Mouse (Mus musculus) layer of hippocampus, postnatal 10 days (tissue): ENCODE results near the gene Tas2r144. TPM values are rescaled to one million over a fixed set of nuclear protein-coding genes. Genes with fewer than 3 reads are reported as not detected.

Source experiments
- DNase-seq, 2 experiments: peaks; one replicate each; pipeline ENCODE4 v3.0.0; 2021; ENCODE audit warnings: low spot score in 2 of 2
- long read RNA-seq: library from polyadenylated mRNA; stranded (forward); transcript quantifications from one replicate; pipeline ENCODE4 v2.0.0, GENCODE M21; 2023
- total RNA-seq, 2 experiments: library from RNA; stranded (reverse); gene quantifications; 2 replicates each; pipeline ENCODE4 v1.2.3; 2021

The Tas2r144 gene
- total RNA-seq: not detected
- long read RNA-seq: 0 reads

- DNase-seq: no peak
These were observed at the start of gene Tas2r144 for GRCm38 (mm10) chr6:42215028-42215427. Tas2r144 (plus strand) TSS chr6:42215328.

DNA sequence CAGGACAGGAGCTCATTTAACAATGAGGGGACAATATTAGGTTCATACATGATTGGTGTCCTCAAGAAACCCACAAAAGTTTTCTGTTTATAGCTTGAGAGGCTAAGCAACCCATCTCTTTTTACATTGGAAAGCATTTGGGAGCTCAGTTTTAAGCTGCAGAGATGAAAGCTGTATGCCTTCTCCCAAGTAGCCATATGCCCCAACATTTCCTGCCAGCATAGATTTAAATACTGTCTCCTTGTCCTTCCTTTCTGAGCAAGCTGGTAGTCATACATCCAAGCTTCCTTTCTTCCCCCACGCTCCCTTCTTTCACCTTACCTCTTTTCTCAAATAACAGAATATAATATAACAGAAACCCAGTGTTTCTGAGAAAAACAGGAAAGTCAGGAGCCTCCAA lies 32.7 kb upstream of the Tas2r144 start:
- DNase-seq: no peak

DNA sequence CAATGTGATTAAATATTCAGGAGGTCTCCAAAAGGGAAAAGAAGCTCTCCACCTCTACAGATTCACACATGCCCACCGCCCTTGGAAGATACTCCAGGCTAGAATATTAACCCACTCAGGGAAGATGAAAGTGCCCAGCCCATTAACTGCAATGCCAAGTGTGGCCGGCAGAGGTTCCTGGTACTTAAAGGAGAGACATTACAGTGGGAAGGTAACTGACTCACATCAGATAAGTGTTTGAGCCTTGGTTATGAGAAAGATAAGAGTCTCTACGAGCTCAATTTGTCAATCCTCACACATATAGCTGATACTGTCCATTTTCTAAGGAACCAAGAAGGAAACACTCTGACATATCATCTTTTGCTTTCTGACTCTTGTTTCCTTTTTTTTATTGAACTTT lies 28.9 kb upstream of the Tas2r144 start:
- DNase-seq: no peak

DNA sequence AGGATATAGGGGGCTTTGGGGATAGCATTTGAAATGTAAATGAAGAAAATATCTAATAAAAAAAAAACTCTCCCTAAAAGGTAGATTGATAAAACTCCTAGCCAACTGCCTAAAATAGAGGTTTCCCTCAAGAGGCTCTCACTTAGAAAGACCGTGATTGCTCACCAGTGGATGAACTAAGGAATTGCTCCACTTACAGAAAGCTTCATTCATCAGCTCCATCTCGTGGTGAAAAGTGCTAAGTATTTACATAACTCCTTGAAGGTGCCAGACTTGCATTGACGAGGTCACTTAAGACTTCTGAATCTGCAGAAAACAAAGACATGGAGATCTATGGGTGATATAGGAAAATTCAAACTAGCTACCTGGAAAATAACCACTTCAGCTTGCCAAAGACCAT lies 17.4 kb upstream of the Tas2r144 start:
- no peak for DNase-seq

DNA sequence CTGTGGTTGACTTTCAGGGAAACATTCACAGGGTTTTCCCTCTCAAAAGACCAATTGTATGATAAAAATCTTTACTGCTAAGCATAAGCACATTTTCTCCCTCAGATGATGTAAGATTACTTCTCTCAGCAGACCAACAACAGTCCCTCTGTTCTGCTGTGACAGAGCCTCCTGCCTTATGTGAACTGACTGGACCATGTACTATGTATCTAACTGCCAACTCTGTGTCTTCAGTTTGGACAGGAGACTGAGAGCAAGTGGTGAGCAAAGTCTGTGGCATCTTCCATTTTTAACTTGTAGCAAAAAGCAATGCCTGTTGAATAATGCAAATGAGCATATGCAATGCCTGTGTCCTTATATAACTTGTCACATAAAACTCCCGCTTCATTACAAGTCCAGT lies 15.6 kb upstream of the Tas2r144 start:
- no peak for DNase-seq

DNA sequence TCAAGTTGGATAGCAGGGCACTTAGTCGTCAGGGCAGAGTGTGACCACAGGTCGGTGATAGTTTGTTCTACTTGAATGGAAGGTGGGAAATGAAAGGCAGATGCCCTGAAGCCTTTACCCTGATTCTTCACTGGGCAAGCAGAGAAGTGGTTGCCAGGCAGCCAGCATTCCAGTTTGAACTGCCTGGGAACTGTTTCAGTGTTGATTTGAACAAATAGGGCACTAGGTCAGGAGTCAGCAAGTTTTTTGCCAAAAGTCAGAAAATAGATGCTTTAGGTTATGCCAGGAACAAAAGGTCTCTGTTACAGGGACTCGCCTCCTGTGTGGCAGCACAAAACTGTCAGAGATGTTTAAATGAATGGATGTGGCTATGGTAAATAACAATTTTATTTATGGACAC lies 7.2 kb downstream of the Tas2r144 start:
- no peak for DNase-seq

GRCm38 (mm10) chr6:42225046-42225445 lies 9.9 kb downstream of the Tas2r144 start:
- DNase-seq: no peak

DNA sequence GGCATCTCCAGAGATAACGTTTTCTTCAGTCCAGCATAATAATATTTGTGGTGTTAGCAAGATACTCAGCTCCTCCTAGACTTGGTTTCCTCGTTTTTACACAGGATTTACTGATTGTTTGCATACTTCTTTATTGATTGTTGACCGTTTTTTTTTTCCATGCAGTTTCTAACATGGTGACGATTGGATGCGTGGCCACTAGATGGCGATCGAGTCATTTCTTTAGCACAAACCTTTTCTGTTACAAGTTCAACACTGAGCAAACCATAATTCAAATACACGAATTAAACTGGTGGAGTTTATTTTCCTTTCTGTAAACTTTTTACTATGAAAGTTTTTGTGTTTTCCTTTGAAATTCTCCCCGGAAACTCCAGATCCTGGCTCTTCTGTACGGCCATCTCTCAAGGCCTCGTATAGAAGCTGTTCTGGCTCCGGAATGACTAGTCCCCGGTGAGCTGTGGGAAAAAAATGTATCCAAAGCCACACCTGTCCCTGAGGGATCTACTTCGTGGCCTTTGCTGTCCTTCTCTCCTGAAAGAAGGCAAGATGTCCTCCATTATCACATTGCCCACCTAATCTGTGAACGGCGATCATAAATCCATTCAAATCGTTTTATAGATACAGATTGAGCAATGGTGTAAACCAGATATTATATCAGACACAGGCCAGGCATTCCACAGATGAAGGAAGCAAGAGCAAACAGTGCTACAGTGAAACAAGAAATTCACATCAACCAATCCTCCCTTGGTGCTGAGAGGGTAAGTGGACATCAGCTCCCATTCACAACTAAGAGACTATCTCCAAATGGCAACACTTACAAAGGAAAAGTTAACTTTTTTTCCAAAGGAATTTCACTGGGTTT lies 12.3 kb downstream of the Tas2r144 start:
- peak; percentile 77 for DNase-seq

- no peak for DNase-seq
These were observed 14.5 kb downstream of the Tas2r144 start for GRCm38 (mm10) chr6:42229610-42230009.

DNA sequence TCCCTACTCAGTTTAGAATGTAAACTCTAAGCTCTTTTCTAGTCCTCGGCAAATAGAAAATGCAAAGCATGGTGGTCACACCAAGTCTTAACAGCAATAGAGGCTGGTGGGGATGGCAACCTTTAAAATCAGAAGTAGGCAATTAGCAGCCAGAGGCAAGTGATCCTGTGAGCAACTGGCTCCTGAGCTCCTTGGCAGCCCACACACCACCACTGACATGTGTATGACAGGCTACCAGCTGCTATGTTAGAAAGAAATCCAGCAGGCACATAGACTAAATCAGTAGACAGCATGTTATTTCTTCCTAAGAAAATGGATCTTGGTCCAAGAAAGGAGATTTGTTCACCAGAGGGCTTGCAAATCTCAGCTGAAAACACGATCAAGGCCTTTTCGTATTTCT lies 16.1 kb downstream of the Tas2r144 start:
- DNase-seq: no peak

GRCm38 (mm10) chr6:42237276-42237805 lies 22.2 kb downstream of the Tas2r144 start:
- DNase-seq: no peak

DNA sequence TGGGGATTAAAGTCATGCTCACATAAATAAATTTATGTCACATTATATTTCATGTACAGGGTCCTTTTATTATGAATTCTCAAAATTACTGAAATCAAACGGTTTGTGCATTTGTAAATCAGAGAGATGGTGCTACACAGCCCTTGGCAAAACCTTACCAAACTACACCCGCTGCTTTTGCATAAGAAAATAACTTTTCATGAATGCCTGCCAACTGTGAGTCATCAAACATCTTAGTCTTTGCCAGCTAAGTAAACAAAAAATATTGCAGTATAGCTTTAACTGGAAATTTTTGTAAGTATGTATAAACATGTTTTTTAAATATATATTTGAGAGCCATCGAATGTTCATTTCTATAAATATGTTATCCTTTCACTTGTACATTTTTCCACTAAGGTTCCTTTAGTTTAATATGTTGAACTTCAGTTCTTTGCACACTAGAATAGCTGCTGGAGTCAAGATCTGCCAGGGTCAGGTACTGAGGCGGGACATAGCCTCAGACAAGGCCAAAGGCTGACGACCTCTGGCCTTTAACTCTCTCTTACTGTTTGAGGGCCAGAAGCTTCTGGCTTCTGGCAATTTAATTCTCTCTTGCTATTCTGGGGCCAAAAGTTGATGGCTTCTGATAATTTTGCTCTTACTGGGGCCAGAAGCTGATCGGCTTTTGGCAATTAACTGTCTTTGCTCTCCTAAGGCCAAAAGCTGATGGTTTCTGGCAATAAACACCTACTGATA lies 26.4 kb downstream of the Tas2r144 start:
- no peak for DNase-seq

GRCm38 (mm10) chr6:42245711-42246353 lies 30.7 kb downstream of the Tas2r144 start, which contains the start of gene Gstk1:
Gstk1 (plus strand) TSS chr6:42245935.
- peak; percentile 56 to 64 for DNase-seq

- no peak for DNase-seq
These were observed 32.0 kb downstream of the Tas2r144 start for GRCm38 (mm10) chr6:42247173-42247572.

DNA sequence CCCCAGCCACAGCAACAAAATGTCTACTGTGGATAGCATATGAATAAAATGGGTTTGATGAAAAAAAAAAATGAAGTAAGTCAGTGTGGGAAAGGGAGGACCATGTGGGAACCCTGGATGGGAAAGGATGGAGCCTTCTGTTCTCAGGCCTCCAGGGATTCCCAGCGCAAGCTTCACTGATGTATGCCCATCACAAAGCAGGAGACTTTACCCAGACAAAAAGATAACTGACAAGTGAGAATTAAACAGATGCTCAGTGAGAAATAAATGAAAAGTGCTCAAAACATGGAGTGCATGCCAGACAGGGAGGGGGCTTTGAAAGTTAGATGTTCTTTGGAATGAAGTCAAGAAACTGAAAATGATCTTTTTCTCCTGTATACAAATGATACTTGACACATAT lies 32.9 kb downstream of the Tas2r144 start:
- no peak for DNase-seq

DNA sequence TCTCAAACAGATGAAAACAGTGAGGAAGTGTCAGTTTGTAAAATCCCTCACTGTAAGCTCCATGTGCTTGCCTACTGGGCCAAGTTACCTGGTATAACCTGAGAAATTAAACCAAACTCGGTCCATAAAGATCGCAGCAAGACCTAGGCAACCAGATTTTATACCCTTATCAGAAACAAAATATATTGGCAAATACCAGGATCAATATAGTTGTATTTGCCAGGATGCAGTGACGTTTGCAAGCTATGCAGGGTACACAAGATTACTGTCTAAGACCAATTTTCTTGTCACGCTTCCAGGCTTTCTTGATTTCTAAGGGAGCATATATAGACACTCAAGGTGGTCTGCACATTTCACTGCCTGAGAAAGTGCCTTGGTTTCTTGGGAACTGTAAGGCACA lies 36.7 kb downstream of the Tas2r144 start:
- DNase-seq: no peak

DNA sequence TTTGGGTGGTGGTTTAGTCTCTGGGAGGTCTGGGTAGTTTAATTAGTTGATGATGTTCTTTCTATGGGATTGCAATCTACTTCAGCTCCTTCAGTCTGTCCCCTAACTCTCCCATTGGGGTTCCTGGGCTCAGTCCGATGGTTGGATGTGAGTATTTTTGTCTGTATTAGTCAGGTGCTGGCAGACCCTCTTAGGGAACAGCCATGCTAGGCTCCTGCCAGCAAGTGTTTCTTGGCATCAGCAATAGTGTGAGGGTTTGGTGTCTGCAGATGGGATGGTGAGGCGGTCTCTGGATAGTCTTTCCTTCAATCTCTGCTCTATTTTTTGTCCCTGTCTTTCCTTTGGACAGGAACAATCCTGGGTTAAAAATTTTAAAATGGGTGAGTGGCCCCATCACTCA lies 38.0 kb downstream of the Tas2r144 start:
- DNase-seq: no peak

DNA sequence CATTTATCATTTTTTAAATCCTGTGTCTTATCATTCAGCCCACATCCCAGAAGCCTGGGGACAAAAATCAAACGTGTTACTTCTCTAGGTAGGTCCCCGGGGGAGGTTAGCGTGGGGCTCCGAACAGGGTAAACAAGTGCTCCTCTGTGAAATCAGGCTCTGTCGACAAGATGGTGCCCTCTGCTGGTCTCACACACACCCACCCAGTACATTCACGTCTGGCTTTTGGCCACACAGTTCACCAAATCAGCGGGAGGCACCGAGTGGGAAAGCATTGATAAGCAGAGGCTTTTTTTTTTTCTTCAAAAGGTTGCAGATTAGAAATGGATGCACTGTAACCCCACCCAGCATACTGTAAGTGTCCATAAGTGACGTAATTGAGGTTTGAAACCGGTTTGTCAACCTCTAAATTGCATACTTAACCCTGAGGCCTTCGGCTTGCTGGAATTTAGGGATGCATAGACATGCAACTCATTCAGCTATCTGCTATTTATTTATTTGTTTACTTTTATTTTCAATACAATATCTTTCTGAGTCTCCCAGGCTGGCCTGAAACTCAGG lies 42.3 kb downstream of the Tas2r144 start:
- peak; percentile 51 to 64 for DNase-seq

GRCm38 (mm10) chr6:42260430-42260829 lies 45.3 kb downstream of the Tas2r144 start:
- no peak for DNase-seq

- DNase-seq: no peak
These were observed 46.5 kb downstream of the Tas2r144 start, which contains the start of gene Tmem139 for GRCm38 (mm10) chr6:42261524-42262170. Tmem139 (plus strand) TSS chr6:42261970.
